Mouse (Mus musculus) neural tube, postnatal 0 days (tissue): ENCODE data around the gene Ptprn2. TPM values are rescaled to one million over a fixed set of nuclear protein-coding genes. Genes with fewer than 3 reads are reported as not detected.

ENCODE experiments used
- microRNA counts: library from miRNA; unstranded; fragments of <30 nt; microRNA quantifications from one replicate; lab custom pipeline; 2015
- microRNA-seq: library from miRNA; unstranded; fragments of <30 nt; microRNA quantifications from one replicate; pipeline ENCODE4, GENCODE M21; 2016
- polyA plus RNA-seq: library from polyadenylated mRNA; unstranded; fragments of >200 nt; fragmentation: Nextera tagmentation; extraction: Ambion mirVana; gene quantifications from 2 replicates; pipeline ENCODE4 v1.2.1, GENCODE M21; 2015

Ptprn2 gene
- 15.7 and 16.0 TPM in 2 replicates for polyA plus RNA-seq

GRCm38 (mm10) chr12:116485591-116486403 lies at the start of gene Ptprn2:
Ptprn2 (plus strand) TSS chr12:116485720.

MicroRNAs encoded within 50 kb of the gene (microRNA counts, 519-probe panel; counts per million panel counts)
- 4,781 counts per million, percentile 54 among the panel's probes with 10 or more counts for microRNA mmu-miR-153 (lab: Ali Mortazavi, UCI)

Small RNA genes within 50 kb of the gene (microRNA-seq; reads per million reads assigned to microRNA genes)
- gene Mir153 = 2,008 reads per million, percentile 82 among the genes with 10 or more reads in this experiment

Other genes with a start within 250 kb of the Ptprn2 start
- gene Wdr60, start 222.7 kb upstream of the Ptprn2 start, polyA plus RNA-seq = 17.9 and 23.1 TPM in 2 replicates
- gene Gm11027, start 210.3 kb upstream of the Ptprn2 start, polyA plus RNA-seq = not detected in 2 replicates
- gene Esyt2, start 204.5 kb upstream of the Ptprn2 start, polyA plus RNA-seq = 10.0 TPM in 2 replicates
- gene Ncapg2, start 80.3 kb upstream of the Ptprn2 start, polyA plus RNA-seq = 3.8 and 5.0 TPM in 2 replicates